Mouse (Mus musculus): ENCODE results near the gene Ubap2.

DNA sequence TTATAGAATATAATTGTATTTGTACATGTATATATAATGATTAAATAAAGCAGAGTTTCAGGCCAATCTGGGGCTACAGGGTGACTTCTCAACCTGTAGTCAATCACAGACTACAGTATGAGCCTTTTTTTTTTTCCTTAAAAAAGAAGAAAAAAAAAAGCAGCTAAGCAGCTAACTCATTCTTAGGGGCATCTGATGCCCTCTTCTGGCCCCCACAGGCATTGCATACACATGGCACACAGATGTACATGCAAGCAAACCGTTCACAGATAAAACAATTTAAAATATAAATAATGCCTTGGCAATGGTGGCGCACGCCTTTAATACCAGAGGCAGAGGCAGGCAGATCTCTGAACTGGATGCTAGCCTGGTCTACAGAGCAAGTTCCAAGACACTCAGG lies 48.6 kb downstream of the Ubap2 start:
- TF ChIP-seq CTCF (conservative IDR thresholded peaks at IDR 0.05; ENCODE audit: insufficient read depth, insufficient read length, low read depth, low read length) (peak; percentile 61), POLR2A (IDR thresholded peaks at IDR 0.05; ENCODE audit: low read depth, low read length) (no peak)

Measured in kidney, adult 2 months (tissue).